Mouse (Mus musculus): ENCODE measurements at regions not wholly inside any gene's neighbourhood (a gene's known extent, or its start where the extent isn't known, plus 50 kb on each side); places are given as distances from the start of the nearest gene placed in this dataset.

DNA sequence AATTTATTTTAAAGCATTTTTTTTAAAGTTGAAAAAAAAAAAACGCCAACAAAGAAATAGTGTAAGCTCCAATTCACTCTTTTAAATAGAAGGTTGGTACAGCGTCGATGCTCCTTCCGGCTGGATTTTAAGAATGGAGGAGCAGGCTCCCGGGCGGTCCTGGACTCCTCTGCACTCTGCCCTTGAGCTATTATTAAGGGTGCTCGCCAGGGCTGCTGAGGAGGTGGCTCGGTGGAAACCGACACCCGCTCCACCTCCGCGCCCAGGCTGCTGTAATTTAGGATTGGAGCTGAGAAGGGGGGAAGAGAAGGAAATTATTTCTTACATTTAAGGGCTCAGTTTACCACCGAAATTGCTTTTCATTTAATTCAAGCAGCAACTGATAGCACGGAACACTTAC, 298.8 kb downstream of the Satb1 start:
- peak in 1 of 2 experiments; percentile 18 for DNase-seq (ENCODE audit: low spot score in 2 of 2)

DNA sequence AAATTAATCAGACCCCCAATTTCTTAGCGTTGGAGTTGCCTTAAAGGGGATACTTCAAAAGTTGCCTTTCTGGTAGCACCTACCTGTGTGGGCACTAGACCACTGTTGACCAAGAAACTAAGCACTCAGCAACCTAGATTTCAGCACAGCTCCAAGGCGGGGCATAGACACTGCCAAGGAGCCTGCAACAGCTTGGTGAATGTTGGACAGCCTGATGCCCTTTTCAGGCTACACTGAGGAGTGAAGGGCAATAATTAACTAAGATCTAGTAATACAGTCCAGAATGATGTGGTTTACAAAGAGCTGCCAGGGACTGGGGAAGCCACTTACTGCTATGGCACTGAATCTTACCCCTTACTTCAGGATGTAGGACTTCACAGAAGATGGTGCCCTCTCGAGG, 304.9 kb downstream of the Satb1 start:
- no peak for DNase-seq (ENCODE audit: low spot score in 2 of 2)

DNA sequence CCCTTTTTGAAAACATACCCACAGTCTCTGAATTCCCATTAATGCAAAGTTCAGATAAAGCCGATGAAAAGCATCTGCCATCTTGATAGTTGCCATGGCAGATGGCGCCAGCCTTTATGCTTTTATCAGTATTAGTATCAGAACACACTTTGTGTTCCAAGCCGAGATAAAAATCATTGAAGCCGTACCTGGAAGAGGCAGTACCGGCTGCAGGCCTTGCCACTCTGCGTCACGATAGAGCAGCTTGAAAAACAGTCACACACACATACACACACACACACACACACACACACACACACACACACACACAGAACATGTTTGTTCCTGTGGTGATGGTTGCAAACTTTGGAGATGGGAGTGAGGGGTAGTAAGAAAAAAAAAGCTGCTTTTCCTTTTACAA, 306.2 kb downstream of the Satb1 start:
- peak in 1 of 2 experiments; percentile 22 for DNase-seq (ENCODE audit: low spot score in 2 of 2)

DNA sequence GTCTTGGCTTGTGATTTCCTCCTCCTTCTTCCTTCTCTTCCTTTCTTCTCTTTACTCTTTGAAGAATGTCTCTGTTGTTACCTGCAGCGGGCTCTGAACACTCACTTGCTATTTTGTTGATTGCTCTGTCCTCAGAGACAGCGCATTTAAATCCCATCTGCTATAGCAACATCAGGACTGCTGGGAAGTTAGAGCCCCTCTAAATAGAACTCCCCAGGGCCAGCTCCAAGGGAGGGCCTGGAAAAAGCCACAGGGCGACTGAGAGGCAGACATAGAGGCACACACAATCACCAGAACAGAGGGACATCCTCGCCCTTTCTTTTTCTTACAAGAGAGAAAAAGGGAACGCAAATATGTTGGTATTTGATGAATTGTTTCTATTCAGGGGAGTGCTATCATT, 306.6 kb downstream of the Satb1 start:
- no peak for DNase-seq (ENCODE audit: low spot score in 2 of 2)

DNA sequence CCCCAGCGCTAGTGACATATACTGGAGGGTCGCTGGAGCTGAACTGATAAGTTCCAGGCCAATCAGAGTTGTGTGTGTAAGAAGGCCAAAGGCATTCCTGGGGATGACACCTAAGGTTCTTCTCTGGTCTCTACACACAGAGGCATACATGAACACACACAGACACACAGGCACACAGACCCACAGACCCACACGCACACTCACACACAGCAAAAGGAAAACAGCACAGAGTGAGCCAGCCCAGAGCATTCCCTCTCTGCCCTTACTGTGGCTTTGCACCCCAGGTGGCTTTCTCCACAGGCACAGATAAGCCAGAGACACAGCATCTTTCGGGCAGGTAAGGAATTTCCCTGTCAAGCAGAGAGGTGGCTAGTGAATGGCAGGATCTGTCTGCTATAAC, 307.1 kb downstream of the Satb1 start:
- no peak for DNase-seq (ENCODE audit: low spot score in 2 of 2)

DNA sequence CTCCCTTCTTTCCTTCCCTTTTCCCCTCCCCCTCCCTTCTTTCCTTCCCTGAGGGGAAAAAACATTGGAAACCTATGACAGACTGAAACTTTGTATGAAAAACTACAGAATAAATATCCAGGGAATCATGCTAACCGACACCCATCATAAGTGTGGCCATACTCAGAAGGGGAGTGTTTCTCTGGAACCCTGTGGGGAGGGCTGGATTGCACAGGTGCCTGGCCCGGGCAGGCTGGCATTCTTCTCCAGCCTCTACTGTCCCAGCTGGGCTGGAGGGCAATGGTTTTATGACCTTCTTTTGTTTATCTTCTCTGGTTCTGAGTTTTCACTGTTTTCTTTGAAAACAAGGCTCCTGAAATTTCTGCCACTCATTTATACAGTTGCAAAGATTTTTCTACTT, 307.9 kb downstream of the Satb1 start:
- DNase-seq (ENCODE audit: low spot score in 2 of 2) = no peak

DNA sequence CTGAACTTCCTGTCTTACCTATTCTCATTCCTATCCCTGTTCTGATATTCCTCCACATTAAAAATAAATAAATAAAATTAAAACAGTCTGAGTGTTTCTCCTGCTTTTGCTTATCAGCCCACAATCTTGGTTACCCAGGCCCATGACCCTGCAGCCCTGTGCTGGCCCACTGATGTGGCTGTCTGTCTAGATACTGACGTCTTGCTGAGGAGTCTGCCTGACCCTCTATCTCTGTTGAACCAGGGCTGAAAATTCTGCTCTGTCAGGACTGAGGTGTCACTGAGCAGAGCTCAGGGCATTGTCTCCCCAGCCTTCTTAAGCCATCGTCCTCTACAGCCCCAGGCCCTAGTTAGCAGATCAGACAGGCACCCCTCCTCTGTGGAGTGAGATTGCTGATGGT, 321.2 kb downstream of the Satb1 start:
- DNase-seq (ENCODE audit: low spot score in 2 of 2) = no peak

DNA sequence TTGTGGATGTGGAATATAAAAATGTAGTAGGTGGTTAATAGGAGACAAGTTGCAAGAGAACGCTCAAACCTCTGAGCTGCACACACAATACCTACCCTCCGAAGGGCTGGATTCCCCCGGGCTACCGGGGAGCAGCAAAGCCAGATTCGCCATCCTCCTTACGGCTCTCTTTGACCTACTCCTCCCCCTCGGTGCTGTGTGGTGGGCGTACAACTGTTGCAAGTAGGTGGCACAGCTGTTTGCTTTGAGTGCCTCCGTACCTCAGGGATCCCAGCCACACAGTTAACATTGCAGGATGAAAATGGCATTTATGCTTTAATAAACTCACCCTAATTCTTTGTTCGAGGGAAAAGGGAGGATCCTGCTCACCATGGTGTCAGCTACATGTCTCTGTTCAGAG, 321.6 kb upstream of the Tbc1d5 start:
- DNase-seq (ENCODE audit: low spot score in 2 of 2) = peak; percentile 6 to 25

DNA sequence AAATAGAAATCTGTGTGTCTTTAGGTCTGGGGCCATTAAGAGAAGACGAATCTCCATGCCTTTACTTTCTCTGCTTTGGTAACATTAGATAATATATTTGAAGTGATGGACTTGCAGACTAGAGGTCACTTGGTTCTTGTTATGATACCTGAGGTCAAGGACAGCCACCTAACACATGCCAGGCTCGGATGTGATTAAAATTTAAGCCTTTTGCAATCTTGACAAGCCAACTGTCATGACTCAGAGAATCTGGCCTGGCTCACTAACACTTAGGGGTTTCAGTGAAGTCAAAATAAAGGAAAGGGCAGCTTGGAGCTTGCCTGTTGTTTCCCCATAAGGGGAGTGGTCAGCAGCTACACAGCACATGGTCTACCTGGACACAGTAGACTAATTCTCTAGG, 320.4 kb upstream of the Tbc1d5 start:
- no peak for DNase-seq (ENCODE audit: low spot score in 2 of 2)

DNA sequence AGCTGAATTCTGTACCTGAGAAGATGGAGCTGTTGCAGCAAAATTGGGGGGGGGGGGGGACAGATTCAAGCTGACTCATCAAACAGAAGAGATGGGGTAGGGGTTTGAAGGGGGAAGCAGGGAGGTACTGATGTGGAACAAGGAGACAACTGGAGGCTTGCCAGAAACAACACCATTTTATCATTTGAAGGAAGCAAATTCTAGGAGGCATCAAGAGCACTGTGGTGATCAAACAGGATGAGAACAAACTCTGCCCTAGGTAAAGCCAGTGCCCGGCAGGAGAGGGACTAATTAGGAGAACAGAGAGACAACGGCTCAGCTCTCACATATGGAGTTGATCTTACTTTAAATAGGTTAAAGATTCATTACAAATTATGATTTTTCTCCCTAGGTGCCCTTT, 315.9 kb upstream of the Tbc1d5 start:
- DNase-seq (ENCODE audit: low spot score in 2 of 2) = no peak

DNA sequence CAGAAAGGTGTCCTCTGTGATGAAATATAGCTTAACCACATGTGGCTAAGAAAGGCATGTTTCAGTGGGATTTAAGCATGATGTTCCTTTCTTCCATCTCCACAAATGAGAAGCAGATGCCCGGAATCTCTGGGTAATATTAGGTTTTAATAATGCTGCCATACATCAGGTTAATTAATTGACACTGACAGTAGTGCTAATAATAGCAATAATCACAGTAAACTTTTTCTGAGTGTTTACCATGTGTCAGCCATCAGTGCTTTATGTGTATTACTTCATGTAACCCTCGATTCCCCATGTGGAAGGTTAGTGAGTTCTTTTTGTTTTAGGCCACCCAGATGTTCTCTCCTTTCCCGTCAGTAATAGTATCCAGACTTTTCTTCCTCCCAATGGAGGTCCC, 310.2 kb upstream of the Tbc1d5 start:
- no peak for DNase-seq (ENCODE audit: low spot score in 2 of 2)

DNA sequence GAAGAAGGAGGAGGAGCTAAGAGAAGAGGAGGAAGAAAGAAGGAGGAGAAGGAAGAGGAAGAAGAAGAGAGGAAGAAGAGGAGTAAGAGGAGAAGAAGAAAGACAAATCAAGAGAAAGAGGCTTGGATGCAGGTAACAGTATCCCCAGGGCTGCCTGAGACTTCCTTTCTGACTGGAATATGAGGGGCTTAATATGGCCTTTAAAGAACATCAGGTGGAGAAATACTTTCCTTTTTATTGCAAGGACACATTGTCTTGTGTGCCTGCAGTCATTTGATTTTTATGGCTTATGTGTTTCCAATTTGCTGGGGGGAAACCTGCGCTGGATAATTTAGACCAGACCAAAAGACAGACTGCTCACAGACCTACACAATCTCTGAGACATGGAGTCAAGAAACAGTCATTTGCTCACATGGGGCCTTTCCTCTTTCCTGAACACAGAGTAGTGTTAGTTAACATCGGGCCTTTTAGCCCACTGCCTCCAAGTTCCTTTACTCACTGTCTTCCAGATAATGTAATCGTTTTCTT, 308.8 kb upstream of the Tbc1d5 start:
- DNase-seq (ENCODE audit: low spot score in 2 of 2) = no peak

DNA sequence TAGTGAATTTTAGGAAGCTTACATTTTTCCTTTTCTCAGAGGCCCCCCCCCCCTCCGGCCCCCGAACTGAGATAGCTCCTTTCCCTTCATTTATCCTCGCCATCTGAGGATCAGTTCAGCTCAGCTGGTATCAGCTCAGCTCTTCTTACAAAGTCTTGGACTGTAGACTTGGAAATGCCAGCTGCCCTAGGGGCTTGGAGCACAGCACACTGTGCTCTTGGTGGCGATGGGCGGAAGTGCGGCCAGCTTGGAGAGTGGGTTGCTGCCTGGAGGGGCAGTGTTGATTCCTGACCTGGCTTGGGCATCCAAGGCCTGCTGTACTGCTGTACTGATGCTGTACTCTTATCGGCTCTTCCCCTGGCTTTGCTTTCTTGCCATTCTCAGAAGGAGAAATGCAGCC, 298.7 kb upstream of the Tbc1d5 start:
- no peak for DNase-seq (ENCODE audit: low spot score in 2 of 2)

DNA sequence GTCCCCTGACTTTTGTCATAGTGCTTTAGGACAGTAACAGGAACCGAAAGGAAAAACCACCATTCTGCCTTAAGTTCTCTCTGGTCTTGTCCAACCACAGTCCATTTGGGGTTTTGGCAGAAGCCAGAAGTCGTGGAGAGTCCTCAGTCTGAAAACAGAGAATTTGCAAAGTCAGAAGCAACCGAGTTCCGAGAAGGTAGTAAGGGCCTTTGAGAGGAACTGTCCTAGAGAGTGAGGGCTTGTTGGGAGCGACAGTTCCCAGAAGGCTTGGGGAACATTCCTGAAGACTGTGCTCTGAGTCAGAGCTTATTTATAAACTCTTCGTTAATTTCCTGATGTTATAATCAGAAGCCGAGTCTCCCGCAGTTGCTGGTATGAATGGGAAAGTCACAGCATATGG, 298.3 kb upstream of the Tbc1d5 start:
- DNase-seq (ENCODE audit: low spot score in 2 of 2) = peak in 1 of 2 experiments; percentile 15

DNA sequence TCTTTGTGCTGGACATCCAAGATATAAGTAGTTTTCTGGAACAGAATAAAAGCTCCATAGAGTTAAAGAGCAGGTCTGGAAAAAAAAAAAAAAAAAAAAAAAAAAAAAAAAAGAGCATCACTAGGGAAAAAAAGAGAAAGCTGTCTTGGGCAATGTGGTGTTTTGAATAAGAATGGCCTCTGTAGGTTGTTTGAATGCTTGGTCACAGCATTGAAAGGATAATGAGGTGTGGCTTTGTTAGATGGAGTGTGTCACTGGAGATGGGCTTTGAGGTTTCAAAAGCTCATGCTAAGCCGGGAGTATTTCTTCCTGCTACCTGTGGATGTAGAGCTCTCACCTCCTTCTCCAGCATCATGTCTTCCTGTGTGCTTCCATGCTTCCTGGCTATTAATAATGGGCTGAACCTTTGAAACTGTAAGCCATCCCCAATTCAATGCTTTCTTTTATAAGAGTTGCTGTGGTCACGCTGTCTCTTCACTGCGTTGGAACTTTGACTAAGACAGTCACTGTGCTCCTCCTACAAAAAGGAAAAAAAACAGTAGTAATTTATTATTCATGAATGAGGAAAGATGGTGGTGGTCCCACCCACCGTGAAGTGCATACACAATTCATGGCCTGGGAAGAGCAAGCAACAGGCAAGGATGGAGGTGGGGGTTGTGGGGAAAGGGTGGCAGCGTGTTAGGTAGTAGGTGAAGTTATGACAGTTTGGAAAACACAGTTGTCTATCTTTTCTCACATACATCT, 283.2 kb upstream of the Tbc1d5 start:
- DNase-seq (ENCODE audit: low spot score in 2 of 2) = no peak

DNA sequence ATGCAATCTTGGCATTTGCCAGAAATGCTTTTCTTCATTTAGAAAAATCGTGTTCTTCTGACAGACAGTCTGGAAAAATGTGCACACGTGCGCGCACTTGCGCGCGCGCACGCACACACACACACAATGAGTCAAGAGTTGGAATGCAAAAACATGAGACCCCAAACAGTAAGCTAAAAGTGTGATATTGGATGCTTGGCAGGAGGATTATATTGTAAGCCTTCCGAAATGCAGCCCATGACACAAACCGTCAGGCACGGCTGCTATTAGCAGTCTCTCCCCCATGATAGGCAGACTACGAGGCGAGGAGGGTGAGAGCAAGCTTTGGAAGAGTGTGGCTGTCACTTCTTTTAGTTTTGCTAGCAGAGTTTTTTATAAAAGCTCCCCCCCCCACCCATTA, 282.1 kb upstream of the Tbc1d5 start:
- DNase-seq (ENCODE audit: low spot score in 2 of 2) = peak in 1 of 2 experiments; percentile 17

DNA sequence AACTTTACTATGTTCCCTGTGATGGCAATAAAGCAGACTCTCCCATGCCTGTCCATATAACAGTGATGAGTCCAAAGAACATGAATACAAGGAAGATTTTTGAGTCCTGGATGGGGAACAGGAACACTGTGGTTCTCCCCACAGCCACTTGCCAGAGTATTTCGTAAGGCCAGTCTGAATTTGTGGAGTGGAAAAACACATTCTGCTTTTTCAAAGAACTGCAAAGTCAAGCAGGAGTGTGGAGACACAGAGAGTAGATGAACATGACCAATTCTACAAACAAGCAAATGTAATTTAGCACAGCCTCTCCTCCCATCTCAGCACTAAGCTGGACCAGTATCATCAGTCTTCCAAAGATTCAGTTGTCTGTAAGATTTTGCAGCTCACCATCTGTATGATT, 280.0 kb upstream of the Tbc1d5 start:
- DNase-seq (ENCODE audit: low spot score in 2 of 2) = no peak

DNA sequence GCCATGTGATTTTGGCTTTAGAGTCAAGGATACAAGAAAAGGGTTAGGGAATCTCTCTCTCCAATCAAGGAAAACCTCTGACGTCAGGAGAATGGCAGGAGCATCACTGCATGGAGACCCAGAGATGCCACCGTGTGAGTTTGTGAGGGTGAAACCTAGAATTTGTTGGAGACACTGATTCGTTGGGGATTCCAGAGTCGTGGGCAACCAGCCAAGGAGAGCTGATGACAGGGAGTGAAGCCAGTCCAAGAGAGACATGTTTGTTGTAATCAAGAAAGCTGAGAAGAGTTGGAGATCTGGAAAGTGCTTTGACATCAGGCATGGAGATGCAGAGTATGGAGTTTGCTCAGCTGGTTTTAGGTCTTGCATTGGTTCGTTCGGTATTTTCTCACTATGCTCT, 236.6 kb upstream of the Tbc1d5 start:
- DNase-seq (ENCODE audit: low spot score in 2 of 2) = no peak

DNA sequence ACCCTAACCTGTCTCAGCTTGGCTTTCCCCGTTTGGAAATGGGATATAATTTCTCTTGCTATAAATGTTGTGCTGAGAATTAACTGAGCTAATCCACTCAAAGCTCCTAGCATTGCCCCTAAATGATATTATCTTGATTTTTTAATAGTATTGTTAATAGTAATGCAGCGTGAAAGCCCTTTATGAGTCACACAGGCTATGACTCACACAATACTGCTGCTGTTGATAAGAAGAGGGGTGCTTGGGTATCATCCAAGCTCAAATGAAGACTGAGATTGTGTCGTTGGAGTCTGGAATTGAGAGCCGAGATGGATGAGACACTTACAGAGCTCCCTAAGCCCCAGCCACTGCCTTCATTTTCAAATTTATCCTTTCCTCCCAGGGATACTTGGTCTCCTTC, 235.2 kb upstream of the Tbc1d5 start:
- peak in 1 of 2 experiments; percentile 15 for DNase-seq (ENCODE audit: low spot score in 2 of 2)

DNA sequence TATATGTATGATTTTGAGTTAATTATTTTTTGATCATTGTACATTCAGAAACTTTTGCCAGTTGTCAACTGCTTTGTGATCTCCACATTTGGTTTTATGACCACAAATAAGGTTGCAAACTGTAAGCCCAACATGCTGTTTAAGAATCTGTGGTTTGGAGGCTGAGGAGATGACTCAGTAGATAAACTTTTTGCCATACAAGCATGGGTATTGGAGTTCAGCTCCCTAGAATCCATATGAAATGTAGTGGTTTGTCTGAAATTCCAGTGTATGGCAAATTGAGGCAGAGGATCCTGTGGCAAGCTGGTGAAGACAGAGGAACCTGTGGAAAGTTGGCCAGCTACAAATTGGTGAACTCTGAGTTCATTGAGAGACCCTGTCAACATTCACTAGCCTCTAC, 234.6 kb upstream of the Tbc1d5 start:
- no peak for DNase-seq (ENCODE audit: low spot score in 2 of 2)

DNA sequence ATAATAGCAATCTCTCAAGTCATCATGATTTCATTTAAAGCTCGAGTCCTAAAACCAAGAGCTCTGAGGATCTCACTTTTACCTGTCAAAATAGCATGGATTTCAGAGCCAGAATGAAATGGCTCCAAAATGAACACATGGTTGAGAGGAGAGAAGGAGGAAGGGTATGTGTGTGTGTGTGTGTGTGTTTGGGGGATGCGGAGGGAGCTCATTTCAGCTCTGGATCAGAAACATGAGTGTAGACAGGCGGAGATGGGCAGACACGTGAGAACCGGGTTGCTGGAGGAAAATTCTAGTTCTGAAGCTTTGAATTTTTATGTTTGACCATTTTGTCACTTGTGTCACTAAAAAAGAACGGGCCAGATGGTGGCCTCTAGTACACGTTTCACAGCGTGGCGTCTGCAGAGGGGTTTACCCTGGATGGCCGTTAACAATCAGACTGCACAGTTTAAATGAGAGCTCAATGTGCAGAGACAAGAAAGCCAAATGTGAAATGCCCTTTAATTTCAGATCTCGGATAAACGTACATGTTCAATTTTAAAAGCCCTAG, 232.5 kb upstream of the Tbc1d5 start:
- no peak for DNase-seq (ENCODE audit: low spot score in 2 of 2)

DNA sequence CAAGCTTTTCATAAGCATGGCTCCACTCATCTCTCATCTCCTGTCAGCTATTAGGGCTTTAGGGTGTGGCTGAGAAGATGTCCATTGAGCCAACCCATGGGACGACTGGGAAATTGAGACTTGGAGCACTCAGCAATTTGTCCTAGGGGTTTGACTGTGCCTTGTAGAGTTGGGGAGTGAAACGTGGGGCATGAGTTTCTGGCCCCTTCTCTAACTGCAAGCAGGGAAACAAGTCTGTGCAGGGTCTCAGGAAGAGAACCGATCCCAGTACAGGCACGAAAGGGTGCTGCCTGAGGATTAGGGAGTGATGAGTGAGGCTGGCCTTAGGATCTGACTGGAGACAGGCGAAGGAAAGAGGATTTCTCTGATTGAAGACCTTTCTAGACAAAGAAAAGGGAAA, 229.7 kb upstream of the Tbc1d5 start:
- DNase-seq (ENCODE audit: low spot score in 2 of 2) = no peak

DNA sequence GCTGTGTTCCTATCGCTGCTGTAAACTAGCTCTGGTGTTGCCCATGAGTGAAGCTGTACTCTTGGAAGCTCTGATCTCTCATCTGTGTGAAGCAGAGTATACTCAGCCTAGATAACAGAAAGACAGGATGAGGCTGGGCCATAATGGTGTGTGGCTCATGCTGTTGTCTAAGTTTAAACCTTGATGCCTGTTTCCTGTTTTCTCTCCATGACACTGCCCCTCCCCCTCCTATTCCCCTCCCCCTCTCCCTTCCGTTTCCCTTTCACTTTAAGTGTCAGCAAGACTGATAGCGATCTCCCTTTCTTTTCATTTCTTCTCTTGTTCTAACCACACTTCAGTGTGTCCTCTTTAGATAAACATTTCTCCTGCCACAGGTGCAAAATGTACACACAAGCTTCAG, 229.2 kb upstream of the Tbc1d5 start:
- DNase-seq (ENCODE audit: low spot score in 2 of 2) = no peak

Data from layer of hippocampus, adult 18-20 months (tissue).